Mouse (Mus musculus) MEL (cell line): ENCODE results near the gene Efs. TPM values are rescaled to one million over a fixed set of nuclear protein-coding genes. Genes with fewer than 3 reads are reported as not detected.
A peak's percentile ranks its signal among the peaks of the same experiment; 100 is the strongest.

ENCODE experiments used
- DNase-seq: peaks from one replicate; pipeline ENCODE4 v3.0.0; 2011; ENCODE audit warnings: low read depth, low spot score
- H3K27ac ChIP-seq: 2 replicates; pipeline ENCODE4 v1.5.1; 2012; ENCODE audit warnings: low read depth, mild to moderate bottlenecking, control low read depth, low read length, moderate library complexity; ENCODE audit not compliant: control insufficient read depth
- H3K27me3 ChIP-seq, 2 experiments: fragments of 150-350 bp in 1 of 2; sonication (generic) in 1 of 2; 2 replicates each; pipeline ENCODE4 v1.6.1; 2012; ENCODE audit warnings: low read length in 2 of 2, mild to moderate bottlenecking in 2 of 2, improper control_type of control experiment in 1 of 2, moderate library complexity in 1 of 2; ENCODE audit not compliant: insufficient read depth in 2 of 2, control insufficient read depth in 1 of 2
- H3K36me3 ChIP-seq, 2 experiments: 2 replicates each; pipeline ENCODE4 v1.6.1; 2012 to 2014; ENCODE audit warnings: low read length in 2 of 2, improper control_type of control experiment in 1 of 2, inconsistent platforms in 1 of 2, mild to moderate bottlenecking in 1 of 2; ENCODE audit not compliant: insufficient read depth in 2 of 2, control insufficient read depth in 1 of 2
- H3K4me1 ChIP-seq, 2 experiments: fragments of 150-350 bp in 1 of 2; sonication (generic) in 1 of 2; 2 replicates each; pipeline ENCODE4 v1.6.1; 2012; ENCODE audit warnings: low read length in 2 of 2, improper control_type of control experiment in 1 of 2, mild to moderate bottlenecking in 1 of 2; ENCODE audit not compliant: insufficient read depth in 2 of 2, control insufficient read depth in 1 of 2
- H3K4me3 ChIP-seq, 2 experiments: fragments of 150-350 bp in 1 of 2; sonication (generic) in 1 of 2; 2 replicates each; pipeline ENCODE4 v1.5.1; 2012; ENCODE audit warnings: low read depth in 2 of 2, low read length in 2 of 2, mild to moderate bottlenecking in 2 of 2, moderate library complexity in 2 of 2, control low read depth in 1 of 2, improper control_type of control experiment in 1 of 2; ENCODE audit not compliant: control insufficient read depth in 1 of 2, insufficient read depth in 1 of 2
- H3K79me2 ChIP-seq: 2 replicates; pipeline ENCODE4 v1.6.1; 2012; ENCODE audit warnings: mild to moderate bottlenecking, low read length, moderate library complexity; ENCODE audit not compliant: control insufficient read depth, poor library complexity, insufficient read depth
- H3K9ac ChIP-seq: 2 replicates; pipeline ENCODE4 v1.6.1; 2012; ENCODE audit warnings: low read depth, mild to moderate bottlenecking, control low read depth, low read length, moderate library complexity; ENCODE audit not compliant: control insufficient read depth, poor library complexity, severe bottlenecking
- H3K9me3 ChIP-seq: fragments of 150-350 bp; sonication (generic); replicated peaks from 2 replicates; pipeline ENCODE4 v1.6.1; 2012; ENCODE audit warnings: mild to moderate bottlenecking, low read length, improper control_type of control experiment, moderate library complexity; ENCODE audit not compliant: insufficient read depth
- BHLHE40 ChIP-seq: IDR thresholded peaks from 2 replicates; pipeline ENCODE4 v1.6.1; 2012; ENCODE audit warnings: low read depth, mild to moderate bottlenecking, inconsistent platforms, low read length, improper control_type of control experiment, borderline replicate concordance
- E2F4 ChIP-seq: IDR thresholded peaks from 2 replicates; pipeline ENCODE4 v1.6.1; 2011; ENCODE audit warnings: low read depth, low read length, improper control_type of control experiment, borderline replicate concordance
- ELF1 ChIP-seq: IDR thresholded peaks from 2 replicates; pipeline ENCODE4 v1.6.1; 2014; ENCODE audit warnings: low read depth, mild to moderate bottlenecking, inconsistent platforms, low read length, improper control_type of control experiment, moderate library complexity
- HCFC1 ChIP-seq: IDR thresholded peaks from 2 replicates; pipeline ENCODE4 v1.6.1; 2012; ENCODE audit warnings: low read depth, mild to moderate bottlenecking, inconsistent platforms, low read length, improper control_type of control experiment, moderate library complexity
- MAFK ChIP-seq: IDR thresholded peaks from 2 replicates; pipeline ENCODE4 v1.6.1; 2011; ENCODE audit warnings: low read depth, mild to moderate bottlenecking, low read length, improper control_type of control experiment, borderline replicate concordance
- MAX ChIP-seq: IDR thresholded peaks from 2 replicates; pipeline ENCODE4 v1.6.1; 2011; ENCODE audit warnings: low read length, improper control_type of control experiment
- MAZ ChIP-seq: IDR thresholded peaks from 2 replicates; pipeline ENCODE4 v1.6.1; 2012; ENCODE audit warnings: low read depth, mild to moderate bottlenecking, inconsistent platforms, low read length, improper control_type of control experiment
- MXI1 ChIP-seq: IDR thresholded peaks from 2 replicates; pipeline ENCODE4 v1.6.1; 2011; ENCODE audit warnings: mild to moderate bottlenecking, low read depth, low read length, improper control_type of control experiment
- MYC ChIP-seq: IDR thresholded peaks from 2 replicates; pipeline ENCODE4 v1.6.1; 2011; ENCODE audit warnings: low read depth, mild to moderate bottlenecking, low read length, improper control_type of control experiment, moderate library complexity
- NELFE ChIP-seq: IDR thresholded peaks from 2 replicates; pipeline ENCODE4 v1.6.1; 2011; ENCODE audit warnings: low read depth, low read length, improper control_type of control experiment
- NRF1 ChIP-seq: IDR thresholded peaks from 2 replicates; pipeline ENCODE4 v1.6.1; 2014; ENCODE audit warnings: low read depth, mild to moderate bottlenecking, inconsistent platforms, low read length, improper control_type of control experiment, moderate library complexity; ENCODE audit not compliant: poor library complexity, insufficient read depth, severe bottlenecking
- POLR2A ChIP-seq, 2 experiments: IDR thresholded peaks; 2 replicates each; pipeline ENCODE4 v1.6.1; 2011 to 2012; ENCODE audit warnings: low read length in 2 of 2, mild to moderate bottlenecking in 2 of 2, control low read depth in 1 of 2, improper control_type of control experiment in 1 of 2, low read depth in 1 of 2, moderate library complexity in 1 of 2; ENCODE audit not compliant: control insufficient read depth in 1 of 2, insufficient read depth in 1 of 2, poor library complexity in 1 of 2
- POLR2AphosphoS2 ChIP-seq: IDR thresholded peaks from 2 replicates; pipeline ENCODE4 v1.6.1; 2011; ENCODE audit warnings: low read length, improper control_type of control experiment
- SIN3A ChIP-seq: IDR thresholded peaks from 2 replicates; pipeline ENCODE4 v1.6.1; 2012; ENCODE audit warnings: low read length, improper control_type of control experiment, inconsistent platforms
- TBP ChIP-seq: IDR thresholded peaks from 2 replicates; pipeline ENCODE4 v1.8.0; 2011; ENCODE audit warnings: low read depth, low read length, improper control_type of control experiment
- TCF12 ChIP-seq: IDR thresholded peaks from 2 replicates; pipeline ENCODE4 v1.6.1; 2014; ENCODE audit warnings: low read depth, mild to moderate bottlenecking, inconsistent platforms, low read length, improper control_type of control experiment, moderate library complexity
- UBTF ChIP-seq: IDR thresholded peaks from 2 replicates; pipeline ENCODE4 v1.6.1; 2012; ENCODE audit warnings: low read depth, mild to moderate bottlenecking, inconsistent platforms, low read length, improper control_type of control experiment, moderate library complexity, borderline replicate concordance; ENCODE audit not compliant: insufficient read depth
- USF1 ChIP-seq: IDR thresholded peaks from 2 replicates; pipeline ENCODE4 v1.6.1; 2014; ENCODE audit warnings: low read depth, mild to moderate bottlenecking, inconsistent platforms, low read length, improper control_type of control experiment, moderate library complexity
- USF2 ChIP-seq, 2 experiments: IDR thresholded peaks; 2 replicates each; pipeline ENCODE4 v1.6.1; 2011 to 2012; ENCODE audit warnings: improper control_type of control experiment in 2 of 2, low read length in 2 of 2, borderline replicate concordance in 1 of 2, inconsistent platforms in 1 of 2, low read depth in 1 of 2, mild to moderate bottlenecking in 1 of 2; ENCODE audit not compliant: insufficient read depth in 1 of 2
- ZC3H11A ChIP-seq: IDR thresholded peaks from 2 replicates; pipeline ENCODE4 v1.6.1; 2012; ENCODE audit warnings: low read depth, mild to moderate bottlenecking, inconsistent platforms, low read length, improper control_type of control experiment
- polyA plus RNA-seq, 2 experiments: library from polyadenylated mRNA; stranded (reverse) in 1 of 2; unstranded in 1 of 2; fragments of >175 nt in 1 of 2; fragments of >200 nt in 1 of 2; gene quantifications; 2 replicates each; pipeline versions ENCODE4 v1.2.1 to v1.2.4; 2012; ENCODE audit warnings: low replicate concordance in 2 of 2, low read depth in 1 of 2; ENCODE audit not compliant: insufficient read length in 2 of 2, insufficient read depth in 1 of 2, missing spikeins in 1 of 2
- total RNA-seq: library from RNA; depleted of rRNA; stranded (reverse); fragments of 300-350 nt; gene quantifications from 2 replicates; pipeline ENCODE4 v1.2.3, GENCODE M21; 2012

The Efs gene
- total and polyA plus RNA-seq, 3 experiments, result not detected

DNA sequence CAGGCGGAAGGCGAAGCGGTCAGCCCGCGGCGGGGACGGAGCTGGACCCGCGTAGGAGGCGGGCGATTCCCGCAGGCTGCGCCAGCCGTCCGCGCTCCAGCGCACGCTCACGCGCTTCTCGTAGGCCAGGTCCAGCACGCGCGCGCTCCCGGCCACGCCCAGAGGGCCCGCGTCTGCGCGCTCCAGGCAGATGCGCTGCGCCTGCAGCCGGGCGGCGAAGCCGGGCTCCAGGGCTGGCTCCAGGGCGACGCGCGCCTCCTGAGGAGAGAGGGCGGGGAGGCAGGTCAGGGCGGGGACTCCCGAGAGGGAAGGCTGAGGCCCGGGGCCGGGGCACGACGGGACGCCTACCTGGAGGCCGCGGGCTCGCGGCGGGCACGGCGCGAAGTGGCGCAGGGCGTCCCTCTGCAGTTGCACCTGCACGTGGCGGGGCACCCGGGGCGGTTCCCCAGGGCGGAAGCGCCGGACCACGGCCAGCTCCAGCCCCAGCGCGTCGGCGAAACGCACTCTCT, 49.3 kb downstream of the Efs start:
- H3K27ac ChIP-seq, result no peak overlapping the region
- H3K9me3 ChIP-seq, result no peaks in the 10 kb centered on the region
- no peaks in the 10 kb centered on the region for H3K27me3 ChIP-seq
- DNase-seq, result peak; percentile 96
- peaks cover 0 to 9% of the 10 kb centered on the region in 2 experiments; a peak in 1 of 4 replicates for H3K36me3 ChIP-seq
- TF ChIP-seq ZC3H11A (no peak), UBTF (peak; percentile 90; the same call in 1 of the 2 replicates), MAFK (no peak), NRF1 (peak; percentile 80), SIN3A (peak; percentile 41; the same call in 1 of the 2 replicates), USF2 (IDR thresholded peaks at IDR 0.05; ENCODE audit: borderline replicate concordance in 1 of 2, insufficient read depth in 1 of 2, low read depth in 1 of 2, low read length in 2 of 2) (no peak), MAZ (peak; percentile 39; the same call in 1 of the 2 replicates), ELF1 (0 out of 2 replicates have a peak, but pooled peaks have one; percentile 8), E2F4 (no peak; the same call in 1 of the 2 replicates), MAX (peak; percentile 69), POLR2A (IDR thresholded peaks at IDR 0.05; ENCODE audit: control insufficient read depth in 1 of 2, insufficient read depth in 1 of 2, low read depth in 1 of 2, low read length in 2 of 2, poor library complexity in 1 of 2) (peak; percentile 55 to 77; a peak in 3 of 4 replicates), USF1 (peak; percentile 32; the same call in 1 of the 2 replicates), TCF12 (peak; percentile 38; the same call in 1 of the 2 replicates), TBP (0 out of 2 replicates have a peak, but pooled peaks have one; percentile 5), MXI1 (peak; percentile 81; the same call in 1 of the 2 replicates), POLR2AphosphoS2 (peak; percentile 50; the same call in 1 of the 2 replicates), HCFC1 (peak; percentile 66), BHLHE40 (peak; percentile 54; the same call in 1 of the 2 replicates), MYC (peak; percentile 59; the same call in 1 of the 2 replicates), NELFE (peak; percentile 77)
- peaks cover 3 to 11% of the 10 kb centered on the region in 2 experiments for H3K4me1 ChIP-seq
- H3K4me3 ChIP-seq, result peak overlapping the region; percentile 90 to 92
- H3K9ac ChIP-seq, result peak overlapping the region; percentile 90
- H3K79me2 ChIP-seq, result peaks cover 2% of the 10 kb centered on the region; the same call in 1 of the 2 replicates
